Mouse (Mus musculus): ENCODE measurements around the gene Ddx19a.

DNA sequence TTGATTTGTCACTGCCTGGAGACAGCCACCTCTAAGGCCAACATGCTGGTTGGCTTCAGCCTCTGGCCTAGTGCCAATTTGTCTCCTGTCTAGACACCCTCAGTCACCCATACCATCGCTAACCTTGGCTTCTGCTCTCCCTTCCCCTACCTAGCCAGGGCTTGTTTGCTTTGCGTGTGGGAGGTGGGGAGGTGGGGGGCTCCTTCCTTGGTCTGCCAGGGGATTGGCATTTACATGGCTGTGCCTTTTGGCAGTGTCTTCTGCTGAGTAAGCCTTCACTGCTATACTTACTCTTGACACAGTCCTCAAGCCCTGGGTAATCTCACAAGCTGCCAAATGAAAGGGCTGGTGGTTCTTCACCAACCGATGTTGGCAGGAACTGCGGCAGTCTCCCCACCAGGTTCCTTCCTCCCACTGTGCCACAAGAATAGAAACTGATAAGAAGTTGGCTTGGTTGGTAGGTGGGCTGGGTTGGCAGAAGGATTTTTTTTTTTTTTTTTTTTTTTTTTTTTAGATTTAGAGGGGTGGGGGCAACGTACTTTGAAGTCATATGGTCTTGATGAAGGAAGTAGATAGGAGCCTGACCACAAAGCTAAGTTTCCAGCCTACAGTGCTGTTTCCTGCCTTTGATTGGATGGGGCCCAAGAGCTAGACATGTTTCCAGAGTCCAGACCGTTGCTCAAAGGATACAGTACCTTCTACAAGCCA lies 58.6 kb downstream of the Ddx19a start:
- no peak for TF ChIP-seq CTCF (IDR thresholded peaks at IDR 0.05; ENCODE audit: extremely low read depth, insufficient read depth, low read length)
- no peak for TF ChIP-seq POLR2A (IDR thresholded peaks at IDR 0.05; ENCODE audit: extremely low read depth, insufficient read depth, low read length)
